Comparison of ENCODE assay signal across 24 mouse cellular contexts in the genomic region with DNA sequence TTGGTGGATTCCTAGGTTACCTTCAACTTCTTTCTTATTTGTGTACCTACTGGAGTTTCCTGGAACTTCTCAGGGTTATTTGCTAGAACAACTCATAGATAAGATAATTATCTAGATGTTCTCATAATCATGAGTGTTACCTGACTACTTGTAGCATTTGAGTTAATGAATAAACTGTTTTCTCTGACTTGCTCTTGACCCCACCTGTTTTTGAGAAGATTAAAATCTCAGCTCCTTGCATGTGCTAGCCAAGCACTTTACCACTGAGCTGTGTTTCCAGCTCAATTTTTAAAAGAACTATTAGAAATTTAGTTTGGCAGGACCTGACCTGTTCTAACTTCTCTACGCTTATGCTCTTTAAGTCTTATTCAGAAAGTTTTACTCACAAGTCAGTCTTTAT.
"Had no signal": no experiment of that assay in that cellular context is flagged by ENCODE, and none has a peak within 500 bp of the region (broad histone marks: within the 10 kb centered on the region; RNA-seq: fewer than 3 reads in every experiment).

No protein-coding gene starts in this region.

- H3K9me3 ChIP-seq: heart, embryonic 10.5 days; heart, embryonic 12.5 days; hindbrain, embryonic 10.5 days; hindbrain, embryonic 12.5 days; limb, embryonic 13.5 days; limb, embryonic 15.5 days had no signal

- ATAC-seq: forebrain, embryonic 16.5 days; hindbrain, embryonic 16.5 days; inflammation-experienced regulatory T-cells, adult 6 months had no signal

- H3K36me3 ChIP-seq: heart, embryonic 10.5 days; hindbrain, embryonic 10.5 days; hindbrain, embryonic 12.5 days; limb, embryonic 13.5 days; limb, embryonic 15.5 days had no signal

- H3K27ac ChIP-seq: gastrocnemius, adult 2 months; heart, embryonic 10.5 days; hindbrain, embryonic 10.5 days; hindbrain, embryonic 12.5 days; hindbrain, embryonic 14.5 days; kidney, postnatal 0 days; limb, embryonic 13.5 days; limb, embryonic 15.5 days; liver, embryonic 14.5 days had no signal

- H3K4me3 ChIP-seq: gastrocnemius, adult 2 months; heart, embryonic 10.5 days; heart, embryonic 12.5 days; hindbrain, embryonic 10.5 days; hindbrain, embryonic 12.5 days; limb, embryonic 13.5 days; limb, embryonic 15.5 days had no signal

- H3K4me2 ChIP-seq: heart, embryonic 12.5 days; hindbrain, embryonic 12.5 days; hindbrain, embryonic 14.5 days; limb, embryonic 13.5 days; limb, embryonic 15.5 days; liver, embryonic 11.5 days had no signal

- H3K9ac ChIP-seq: heart, embryonic 12.5 days; hindbrain, embryonic 12.5 days; hindbrain, embryonic 14.5 days; limb, embryonic 13.5 days; limb, embryonic 15.5 days; liver, embryonic 14.5 days had no signal

- H3K4me1 ChIP-seq: hindbrain, embryonic 10.5 days; hindbrain, embryonic 12.5 days; limb, embryonic 13.5 days; limb, embryonic 15.5 days had no signal

- H3K27me3 ChIP-seq: heart, embryonic 12.5 days; hindbrain, embryonic 12.5 days; limb, embryonic 13.5 days; limb, embryonic 15.5 days had no signal

- DNase-seq: gastrocnemius, adult 2 months; gastrocnemius, postnatal 10 days; gastrocnemius, postnatal 25 days; heart, adult 18-20 months; heart, postnatal 10 days; heart, postnatal 4 days; kidney, adult 18-20 months; kidney, postnatal 25 days; layer of hippocampus, adult 9-11 months; layer of hippocampus, postnatal 36 days; left cerebral cortex, postnatal 4 days had no signal
